Mouse (Mus musculus): ENCODE results near the gene Os9.

DNA sequence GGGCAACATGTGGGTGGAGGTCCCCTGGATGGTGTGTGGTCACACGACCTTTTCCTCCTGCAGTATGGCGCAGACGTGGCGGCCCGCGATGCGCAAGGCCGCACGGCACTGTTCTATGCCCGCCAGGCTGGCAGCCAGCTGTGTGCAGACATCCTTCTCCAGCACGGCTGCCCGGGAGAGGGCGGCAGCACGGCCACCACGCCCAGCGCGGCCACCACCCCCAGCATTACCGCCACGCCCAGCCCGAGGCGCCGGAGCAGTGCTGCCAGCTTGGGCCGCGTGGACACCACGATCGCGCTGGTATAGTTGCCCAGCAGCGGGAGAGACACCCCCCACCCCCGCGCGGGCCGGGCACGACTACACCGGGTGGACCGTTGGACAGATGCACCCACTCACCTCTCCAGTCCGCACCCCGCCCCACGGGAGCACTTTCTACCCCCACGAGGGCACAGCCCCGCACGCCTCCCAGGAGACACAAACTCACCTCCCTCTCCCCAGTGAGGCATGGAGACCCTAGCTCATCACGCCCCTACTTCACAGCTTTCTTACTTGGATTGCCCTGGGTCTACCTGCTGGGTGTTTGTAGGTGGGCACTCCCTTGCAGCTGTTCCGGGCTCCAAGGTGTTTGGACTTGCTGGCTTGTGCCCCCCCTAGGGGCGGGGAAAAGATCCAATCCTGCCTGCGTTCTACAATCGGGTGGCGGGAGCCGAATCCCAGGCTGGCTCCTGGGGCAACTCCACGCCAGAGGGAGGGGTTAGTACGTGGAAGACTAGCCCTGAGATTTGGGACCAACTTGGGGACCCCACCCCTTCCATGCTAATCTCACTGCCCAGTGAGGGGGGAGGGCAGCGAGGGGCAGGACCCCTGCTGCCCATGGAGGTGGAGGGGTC is 29.2 kb downstream of the Os9 start:
- TF ChIP-seq CTCF (IDR thresholded peaks at IDR 0.05; ENCODE audit: extremely low read depth, insufficient read depth, low read length) (no peak), POLR2A (IDR thresholded peaks at IDR 0.05; ENCODE audit: extremely low read depth, insufficient read depth, low read length) (no peak)

Measured in cortical plate, adult 2 months (tissue).